Mouse (Mus musculus) regulatory T cell (primary cell): Measurements from ENCODE around the gene Tmem63c.

Experiments used
- in situ Hi-C: fragments of 300-600 bp; cut with MboI, MseI; formaldehyde crosslinking; loops from one replicate; pipeline ENCODE4 v1.15.1; 2025; ENCODE audit warnings: high pct_unique_total_duplicates

The Tmem63c gene

DNA sequence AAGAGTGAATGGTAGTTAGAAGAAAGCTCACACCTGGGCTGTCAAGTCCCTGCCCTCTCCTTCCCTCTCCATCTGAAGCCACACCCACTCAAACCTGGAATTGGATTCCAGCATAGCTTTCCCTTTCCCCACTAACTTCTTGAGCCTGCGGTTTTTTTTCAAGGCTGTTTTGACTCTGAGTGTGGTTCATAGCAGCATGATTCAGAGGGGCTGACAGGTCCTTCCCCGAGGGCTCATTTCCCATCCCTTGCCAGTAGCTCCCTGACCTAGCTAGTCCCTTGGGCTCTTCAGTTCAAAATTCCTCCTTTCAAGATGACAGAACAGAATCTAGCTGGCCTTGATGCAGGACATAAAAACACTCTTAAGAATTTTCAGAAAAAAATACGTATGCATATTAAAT lies 26.4 kb downstream of the Tmem63c start:
- in situ Hi-C loops = no loop called here

DNA sequence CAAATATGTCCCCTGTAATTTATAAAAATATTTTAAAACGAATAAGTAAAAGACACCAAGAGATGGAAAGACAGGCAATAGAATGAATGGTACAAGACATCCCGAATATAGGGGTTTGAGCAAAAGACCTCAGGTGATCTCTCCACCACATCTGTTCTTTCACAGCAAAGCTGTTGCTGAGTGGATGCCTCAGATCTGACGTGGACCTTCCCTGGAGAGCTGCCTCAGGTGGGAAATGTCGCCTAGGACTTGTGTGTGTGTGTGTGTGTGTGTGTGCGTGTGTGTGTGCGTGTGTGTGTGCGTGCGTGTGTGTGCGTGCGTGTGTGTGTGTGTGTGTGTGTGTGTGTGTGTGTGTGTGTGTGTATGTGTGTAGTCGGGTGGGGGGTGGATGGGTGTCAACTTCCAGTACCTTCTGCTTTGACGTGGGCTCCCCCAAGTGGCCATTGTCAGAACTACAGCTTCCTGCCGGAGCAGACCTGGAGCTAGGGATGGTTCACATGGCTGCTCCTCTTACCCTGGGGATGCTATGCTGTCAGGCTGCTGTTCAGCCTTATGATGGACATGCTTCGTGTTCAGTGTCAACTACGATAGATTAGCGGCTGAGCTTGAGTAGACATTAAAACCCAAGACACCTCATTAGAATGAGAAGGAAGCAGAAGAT lies 31.7 kb downstream of the Tmem63c start:
- in situ Hi-C loops = loop anchor here (10.0 kb wide), 1 partner anchor 288 kb away; no protein-coding TSS in a partner anchor

GRCm38 (mm10) chr12:87054873-87055272 lies 33.7 kb downstream of the Tmem63c start:
- in situ Hi-C loops = loop anchor here (10.0 kb wide), 1 partner anchor 290 kb away; no protein-coding TSS in a partner anchor

- in situ Hi-C loops = loop anchor here (10.0 kb wide), 1 partner anchor 292 kb away; no protein-coding TSS in a partner anchor
Observed at GRCm38 (mm10) chr12:87057066-87057465, 35.9 kb downstream of the Tmem63c start.

GRCm38 (mm10) chr12:87065446-87065845 lies 44.3 kb downstream of the Tmem63c start:
- in situ Hi-C loops = no loop called here

DNA sequence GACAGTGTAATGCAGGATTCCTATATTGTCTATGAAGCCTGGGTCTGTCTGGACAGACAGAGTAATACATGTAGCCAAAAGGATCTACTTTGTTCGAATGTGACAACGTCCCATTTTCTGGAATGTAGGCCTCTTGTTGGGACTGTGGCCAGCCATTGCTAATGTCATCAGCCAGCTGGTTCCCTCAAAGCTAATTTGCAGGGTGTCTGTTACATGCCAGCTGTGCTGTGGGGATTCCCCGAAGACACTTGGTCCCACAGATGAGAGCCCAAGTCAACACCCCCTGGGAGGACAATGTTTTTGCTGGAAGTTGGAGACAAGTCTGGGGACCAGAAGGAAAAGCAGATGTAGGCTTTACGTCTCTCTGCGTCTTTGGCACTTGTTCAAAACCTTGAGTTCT lies 45.3 kb downstream of the Tmem63c start:
- in situ Hi-C loops = no loop called here

DNA sequence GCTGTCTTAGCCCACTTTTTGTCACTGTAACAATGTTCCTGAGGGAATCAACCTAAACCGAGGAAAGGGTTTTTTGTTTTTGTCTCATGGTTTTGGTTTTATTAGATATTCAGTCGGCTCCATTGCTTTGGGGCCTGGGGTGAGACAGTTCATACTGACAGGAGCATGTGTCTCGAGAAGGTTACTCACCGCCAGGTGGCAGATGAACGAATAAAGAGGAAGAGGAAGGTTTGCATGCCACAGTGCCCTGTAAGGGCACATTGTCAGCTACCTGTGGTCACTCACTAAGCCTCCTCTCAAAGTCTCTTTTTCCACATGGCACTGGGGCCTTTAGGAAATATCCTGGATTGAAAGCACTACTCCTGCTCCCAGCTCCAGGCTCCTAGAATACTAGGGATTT lies 49.4 kb downstream of the Tmem63c start:
- in situ Hi-C loops = loop anchor here (10.0 kb wide), 1 partner anchor 1504 kb away; no protein-coding TSS in a partner anchor

DNA sequence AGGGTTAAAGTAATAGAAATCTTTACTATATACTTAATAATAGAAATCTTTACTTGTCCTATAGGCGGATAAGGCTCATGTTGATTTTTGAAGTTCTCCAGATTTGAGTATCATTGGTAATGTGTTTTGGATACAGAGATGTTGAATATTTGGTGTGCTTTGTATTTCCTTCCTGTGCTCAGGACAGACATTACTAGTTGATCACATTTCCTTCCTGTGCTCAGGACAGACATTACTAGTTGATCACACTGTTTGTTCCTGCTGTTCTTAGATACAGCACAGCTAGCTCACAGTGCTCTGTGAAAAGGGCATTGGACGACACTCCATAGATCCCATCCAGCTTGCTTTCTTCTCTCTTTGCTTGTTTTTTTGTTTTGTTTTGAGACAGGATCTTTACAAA lies 55.5 kb downstream of the Tmem63c start:
- in situ Hi-C loops = loop anchor here (10.0 kb wide), 1 partner anchor 1498 kb away; no protein-coding TSS in a partner anchor

DNA sequence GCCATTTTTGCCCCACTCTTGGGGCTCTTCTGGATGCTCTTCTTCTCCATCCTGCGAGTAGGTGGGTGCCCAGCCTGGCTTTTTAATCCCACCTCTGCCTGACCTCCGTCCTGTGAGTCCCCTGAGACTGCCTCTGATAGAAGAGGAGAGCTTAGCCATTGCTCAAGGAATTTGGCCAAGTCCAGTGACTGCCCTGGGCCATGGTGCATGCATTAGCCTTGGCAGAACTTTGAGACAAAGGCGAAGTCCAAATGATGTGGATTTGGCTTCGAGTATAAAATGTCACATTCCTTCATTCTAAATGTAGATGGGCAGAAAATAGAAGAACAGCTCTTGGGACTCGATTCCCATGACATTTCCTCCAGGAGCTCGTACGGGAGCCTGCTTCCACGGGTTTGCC lies 61.7 kb downstream of the Tmem63c start:
- in situ Hi-C loops = no loop called here

- in situ Hi-C loops = no loop called here
Observed at GRCm38 (mm10) chr12:87087236-87087635, 66.1 kb downstream of the Tmem63c start.

GRCm38 (mm10) chr12:87088331-87088730 lies 67.2 kb downstream of the Tmem63c start:
- in situ Hi-C loops = no loop called here

DNA sequence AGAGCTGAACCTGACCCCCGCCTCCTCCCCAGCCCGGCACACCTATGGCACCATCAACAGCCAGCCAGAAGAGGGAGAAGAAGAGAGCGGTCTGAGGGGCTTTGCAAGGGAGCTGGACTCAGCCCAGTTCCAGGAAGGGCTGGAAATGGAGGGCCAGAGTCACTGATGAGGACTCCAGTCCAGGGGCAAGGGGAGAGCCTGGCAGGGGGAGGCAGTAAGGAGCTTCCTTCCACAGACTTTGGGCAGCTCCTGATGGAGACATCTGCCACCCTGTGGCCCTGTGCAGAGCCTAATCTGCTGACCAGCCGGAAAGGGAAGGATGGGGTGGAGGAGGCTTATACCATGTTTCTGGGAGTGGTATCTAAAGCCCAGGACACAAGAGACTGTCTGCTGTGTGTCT lies 68.1 kb downstream of the Tmem63c start:
- in situ Hi-C loops = no loop called here

DNA sequence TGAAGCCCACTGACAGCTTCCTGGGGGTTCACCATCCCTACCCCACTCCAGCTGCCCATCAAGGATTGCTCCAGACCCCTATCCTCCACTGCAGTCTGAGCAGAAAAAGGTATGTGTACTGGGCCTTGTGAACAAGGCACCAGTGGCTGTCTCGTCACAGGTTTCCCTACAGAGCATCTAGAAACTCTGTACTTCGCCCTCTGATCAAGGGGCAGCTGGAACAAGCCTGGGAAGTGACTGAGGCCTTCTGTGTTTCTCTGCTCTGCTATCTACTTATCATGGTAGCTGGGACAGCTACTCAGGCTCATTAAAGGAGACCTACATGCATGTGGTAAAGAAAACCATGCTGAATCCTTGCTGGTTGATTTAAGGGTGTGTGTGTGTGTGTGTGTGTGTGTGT lies 68.6 kb downstream of the Tmem63c start:
- in situ Hi-C loops = no loop called here

DNA sequence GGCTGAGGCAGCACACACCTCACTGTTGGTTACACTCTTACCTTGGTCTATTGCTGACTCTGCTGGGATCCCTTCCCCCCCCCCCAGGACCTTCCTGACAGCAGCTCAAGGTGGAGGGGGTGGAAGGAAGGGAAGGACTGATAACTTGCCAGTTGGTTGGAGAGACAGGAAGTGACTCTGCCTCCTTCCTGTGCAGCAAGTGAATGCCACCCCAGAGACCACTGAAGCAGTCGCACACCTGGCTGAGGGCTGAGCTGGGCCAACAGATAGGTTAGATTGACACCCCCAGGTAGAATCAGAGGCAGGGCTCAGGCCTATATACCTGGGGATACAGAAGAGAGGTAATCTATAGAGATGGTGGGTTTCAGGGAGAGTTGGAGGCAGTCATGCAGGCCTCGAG lies 70.8 kb downstream of the Tmem63c start:
- in situ Hi-C loops = no loop called here

DNA sequence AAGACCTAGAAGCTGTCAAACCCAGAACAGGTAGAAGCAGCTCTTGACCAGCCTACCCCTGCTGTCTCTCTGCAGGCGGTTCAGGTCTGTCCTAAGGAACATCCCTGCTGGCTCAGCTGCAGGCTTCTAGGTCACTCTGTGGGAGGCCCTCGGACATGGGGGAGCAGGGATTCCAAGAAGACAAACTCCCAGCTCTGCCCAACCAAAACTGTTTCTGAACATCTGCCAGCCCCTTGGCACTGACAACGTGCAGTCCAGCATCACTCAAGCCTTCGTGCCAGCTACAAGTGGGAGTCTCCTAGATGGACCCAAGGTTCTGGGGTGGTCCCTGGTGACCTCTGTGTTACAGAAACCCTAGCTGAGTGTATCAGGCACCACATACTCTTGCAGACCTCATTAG lies 72.1 kb downstream of the Tmem63c start:
- in situ Hi-C loops = no loop called here

- in situ Hi-C loops = no loop called here
Observed at GRCm38 (mm10) chr12:87093671-87094070, 72.5 kb downstream of the Tmem63c start.

DNA sequence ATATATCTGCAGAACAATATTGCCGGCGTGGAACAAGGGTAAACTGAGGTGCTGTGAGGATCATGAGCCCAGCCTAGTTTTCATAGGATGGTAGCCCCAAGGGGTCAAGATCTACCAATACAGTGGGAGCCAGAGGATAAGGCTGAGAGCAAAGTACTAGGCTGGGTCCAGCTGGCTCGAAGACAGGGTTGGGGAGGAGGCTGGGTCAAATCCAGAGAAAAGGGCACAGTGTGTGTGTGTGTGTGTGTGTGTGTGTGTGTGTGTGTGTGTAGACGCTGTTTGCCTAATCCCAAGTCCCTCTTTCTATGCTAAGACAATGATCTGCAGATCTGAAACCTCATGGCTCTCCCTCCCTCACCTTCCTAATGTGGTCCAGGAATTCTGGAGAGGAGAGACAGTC lies 79.2 kb downstream of the Tmem63c start:
- in situ Hi-C loops = no loop called here

GRCm38 (mm10) chr12:87102165-87102631 lies 81.1 kb downstream of the Tmem63c start, which contains the start of gene Ngb:
TSS of gene Ngb (minus strand) at chr12:87102539.
- in situ Hi-C loops = no loop called here

GRCm38 (mm10) chr12:87103471-87103870 lies 82.3 kb downstream of the Tmem63c start:
- in situ Hi-C loops = no loop called here

DNA sequence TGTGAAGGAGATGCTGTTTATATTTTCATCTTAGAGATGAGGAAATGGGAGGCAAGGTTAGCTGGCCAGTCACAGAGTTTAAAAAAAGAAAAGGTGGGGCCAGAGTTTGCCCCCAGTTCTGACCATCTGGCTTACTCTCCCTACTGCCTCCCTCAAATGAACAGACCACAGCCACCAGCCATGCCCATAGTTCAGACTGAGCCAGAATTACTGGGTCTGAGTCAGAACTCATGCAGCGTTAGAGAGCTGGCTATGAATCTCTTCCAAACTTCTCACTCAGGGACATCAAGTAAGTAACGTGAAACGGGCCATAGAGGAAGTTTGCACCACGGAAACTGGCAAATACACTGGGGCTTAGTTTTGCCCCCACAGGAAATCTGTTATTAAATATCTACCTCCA lies 83.7 kb downstream of the Tmem63c start:
- in situ Hi-C loops = no loop called here

DNA sequence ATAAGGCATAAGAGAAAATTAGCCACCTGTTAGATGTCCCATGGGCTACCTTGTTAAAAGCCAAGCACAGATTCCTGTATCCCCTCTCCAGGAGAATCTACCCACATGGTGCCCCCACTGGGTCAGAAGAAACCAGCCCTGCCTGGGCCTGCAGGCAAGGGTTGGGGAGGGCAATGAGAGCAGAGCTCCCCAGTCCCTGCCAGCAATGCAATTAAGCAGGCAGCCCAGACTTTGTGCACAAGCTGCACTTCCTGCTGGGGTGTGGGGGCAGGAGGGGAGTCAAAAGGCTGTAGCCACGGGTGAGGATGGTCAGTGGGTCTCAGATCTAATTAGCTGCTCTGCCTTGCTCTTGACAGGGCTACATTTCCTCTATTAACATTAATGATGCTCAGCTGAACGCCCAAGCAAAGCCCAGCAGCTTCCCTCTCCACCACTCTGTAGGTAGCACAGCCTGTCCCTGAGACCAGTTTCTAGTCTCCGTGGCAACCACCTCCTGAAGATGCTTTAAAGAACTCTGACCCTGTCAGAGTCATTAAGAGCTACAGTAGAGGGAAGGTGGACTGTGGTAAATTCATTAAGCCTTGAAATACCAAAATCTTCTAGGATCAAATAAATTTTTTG lies 86.3 kb downstream of the Tmem63c start:
- in situ Hi-C loops = no loop called here

DNA sequence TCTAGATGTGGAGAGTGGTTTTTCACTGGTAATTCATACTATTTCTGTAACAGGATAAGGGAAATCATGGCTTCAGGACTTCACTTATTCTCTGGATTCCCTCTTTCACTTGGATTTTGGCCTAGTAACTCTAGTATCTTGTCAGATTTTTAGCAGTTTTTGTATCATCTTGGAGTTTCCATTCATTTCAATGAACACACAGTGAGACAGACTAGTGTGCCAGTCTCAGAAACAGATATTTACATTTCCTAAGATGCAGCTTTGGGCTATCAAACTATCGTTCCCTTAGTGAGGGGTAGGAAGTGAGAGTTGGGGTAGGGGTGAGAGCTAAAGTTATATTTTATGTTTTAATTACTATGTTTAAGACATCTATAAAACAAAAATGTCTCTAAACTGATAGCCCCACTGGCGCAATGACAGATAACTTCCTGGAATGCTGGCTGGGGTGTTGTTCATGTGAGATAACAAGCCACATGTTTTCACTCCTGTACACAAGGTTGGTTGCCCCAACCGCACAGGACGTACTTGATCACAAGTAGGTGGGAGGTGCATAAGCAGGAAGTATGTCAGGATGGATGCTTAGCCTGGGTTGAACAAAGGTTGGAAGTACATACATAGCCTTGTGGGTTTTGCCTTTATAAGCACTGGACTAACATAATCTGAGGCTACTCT lies 100.9 kb downstream of the Tmem63c start:
- in situ Hi-C loops = no loop called here

GRCm38 (mm10) chr12:87127256-87127655 lies 106.1 kb downstream of the Tmem63c start:
- in situ Hi-C loops = no loop called here
